Mouse (Mus musculus): ENCODE measurements around the gene Abcb10.
"Not testable (repeated sequence)": the region's sequence is repeated elsewhere in the genome, so short reads cannot be mapped to it uniquely, and the experiment has no call there.

Gene Abcb10

DNA sequence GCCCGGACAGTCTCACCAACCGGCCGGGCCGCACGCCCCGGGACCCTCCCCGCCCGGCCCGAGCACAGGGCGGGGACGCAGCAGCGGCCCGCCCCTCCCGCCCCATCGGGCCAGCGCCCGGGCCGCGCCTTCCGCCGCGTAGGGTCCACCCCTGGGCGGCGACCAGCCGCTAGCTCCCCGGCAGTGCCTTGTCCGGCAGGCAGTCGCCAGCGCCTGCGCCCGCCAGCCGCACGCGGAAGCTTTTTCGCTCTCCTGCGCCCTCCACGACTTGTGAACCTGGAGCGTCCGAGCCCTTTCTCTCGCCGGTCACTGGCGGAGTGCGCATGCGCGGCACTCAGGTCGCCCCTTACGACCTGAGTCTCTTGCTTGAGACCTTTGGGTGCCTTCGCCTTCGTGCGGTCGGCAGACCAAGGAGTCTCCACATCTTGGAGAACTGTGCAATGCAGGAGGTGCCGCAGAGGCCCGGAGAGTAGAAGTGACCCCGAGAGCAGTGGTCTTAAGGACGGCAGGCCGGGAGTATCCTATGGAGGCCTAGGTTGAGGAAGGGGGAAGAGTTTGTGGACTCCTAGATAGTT, at the start of gene Abcb10:
Gene Abcb10, minus strand, starts transcription at position 297 of the 575 bp plus-strand sequence.
- peak; percentile 63 to 66 for DNase-seq

DNA sequence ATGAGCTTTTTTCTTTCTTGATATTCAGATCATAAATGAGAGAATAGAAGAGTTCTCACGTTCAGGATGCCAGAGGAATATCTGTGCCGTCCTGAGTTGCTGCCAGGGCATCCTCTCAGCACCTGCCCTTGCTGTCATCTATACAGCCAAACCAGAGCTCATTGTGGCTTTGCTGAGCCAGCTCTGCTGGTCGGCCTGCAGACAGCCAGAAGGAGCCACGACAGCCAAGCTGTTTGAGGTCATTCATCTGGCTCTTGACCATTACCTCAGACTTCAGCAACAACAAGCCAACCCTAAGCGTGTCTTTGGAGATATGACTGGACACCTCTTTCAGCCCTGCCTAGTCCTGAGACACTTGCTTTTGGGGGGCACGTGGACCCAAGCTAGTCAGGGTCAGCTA, 44.9 kb upstream of the Abcb10 start:
- no peak for DNase-seq

DNA sequence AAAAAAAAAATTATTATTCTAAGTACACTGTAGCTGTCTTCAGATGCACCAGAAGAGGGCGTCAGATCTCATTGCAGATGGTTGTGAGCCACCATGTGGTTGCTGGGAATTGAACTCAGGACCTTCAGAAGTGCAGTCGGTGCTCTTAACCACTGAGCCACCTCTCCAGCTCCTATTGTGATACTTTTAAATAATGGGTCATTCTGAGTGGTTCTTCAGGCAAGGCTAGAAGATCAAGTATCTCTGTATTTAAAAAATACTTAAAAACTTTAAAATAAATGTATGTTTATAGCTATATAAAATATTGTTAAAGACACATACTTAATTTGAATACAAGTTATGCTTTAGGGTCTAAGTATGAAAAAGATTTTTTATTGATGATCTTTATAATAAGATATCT, 43.3 kb upstream of the Abcb10 start:
- not testable (repeated sequence) for DNase-seq

DNA sequence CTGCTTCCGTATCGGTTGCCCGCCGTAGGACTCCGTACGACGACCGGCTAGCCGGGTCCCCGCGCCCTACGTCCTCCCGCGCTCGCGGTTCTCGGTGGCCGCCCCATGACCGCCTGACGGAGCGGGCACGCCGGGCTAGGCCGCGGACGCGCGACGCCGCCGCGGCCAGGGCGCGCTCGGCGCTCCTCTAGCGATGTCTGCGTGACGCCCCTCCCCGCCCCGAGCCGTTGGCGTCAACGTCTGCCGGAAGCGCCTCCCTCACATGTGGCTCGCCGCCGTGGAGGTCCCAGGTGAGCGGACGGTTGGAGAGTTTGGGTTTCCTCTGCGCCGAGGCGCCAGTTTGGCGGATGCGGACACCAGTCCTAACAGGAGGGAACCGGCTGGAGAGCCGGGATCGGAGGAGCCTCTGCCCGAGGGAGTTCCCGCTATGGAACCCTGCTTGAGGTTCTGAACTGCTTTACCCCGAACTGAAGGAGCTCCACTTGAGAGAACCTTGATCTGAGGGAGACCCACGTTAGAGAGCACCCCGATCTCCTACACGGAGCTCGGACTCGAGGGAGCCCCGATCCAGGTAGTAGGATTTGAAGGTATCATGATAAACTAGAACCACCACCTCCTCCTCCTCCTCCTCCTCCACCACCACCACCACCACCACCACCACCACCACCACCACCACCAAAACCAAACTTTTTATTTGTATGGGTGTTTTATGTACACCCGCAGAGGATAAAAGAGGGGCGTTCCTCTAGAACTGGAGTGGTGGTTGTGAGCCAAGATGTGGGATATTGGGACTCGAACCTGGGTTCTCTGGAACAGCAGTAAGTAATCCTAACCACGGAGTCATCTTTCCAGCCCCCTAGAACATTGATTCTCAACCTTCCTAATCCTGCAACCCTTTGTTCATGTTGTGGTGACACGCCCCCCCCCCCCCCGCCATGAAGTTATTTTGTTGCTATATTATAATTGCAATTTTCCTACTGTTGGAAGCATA, 38.6 kb upstream of the Abcb10 start, which contains the start of the genes Taf5l and Urb2:
Gene Taf5l, minus strand, starts transcription at position 161 of the 991 bp plus-strand sequence.
Gene Urb2, plus strand, starts transcription at position 272 of the 991 bp plus-strand sequence.
- peak; percentile 95 to 97 for DNase-seq

DNA sequence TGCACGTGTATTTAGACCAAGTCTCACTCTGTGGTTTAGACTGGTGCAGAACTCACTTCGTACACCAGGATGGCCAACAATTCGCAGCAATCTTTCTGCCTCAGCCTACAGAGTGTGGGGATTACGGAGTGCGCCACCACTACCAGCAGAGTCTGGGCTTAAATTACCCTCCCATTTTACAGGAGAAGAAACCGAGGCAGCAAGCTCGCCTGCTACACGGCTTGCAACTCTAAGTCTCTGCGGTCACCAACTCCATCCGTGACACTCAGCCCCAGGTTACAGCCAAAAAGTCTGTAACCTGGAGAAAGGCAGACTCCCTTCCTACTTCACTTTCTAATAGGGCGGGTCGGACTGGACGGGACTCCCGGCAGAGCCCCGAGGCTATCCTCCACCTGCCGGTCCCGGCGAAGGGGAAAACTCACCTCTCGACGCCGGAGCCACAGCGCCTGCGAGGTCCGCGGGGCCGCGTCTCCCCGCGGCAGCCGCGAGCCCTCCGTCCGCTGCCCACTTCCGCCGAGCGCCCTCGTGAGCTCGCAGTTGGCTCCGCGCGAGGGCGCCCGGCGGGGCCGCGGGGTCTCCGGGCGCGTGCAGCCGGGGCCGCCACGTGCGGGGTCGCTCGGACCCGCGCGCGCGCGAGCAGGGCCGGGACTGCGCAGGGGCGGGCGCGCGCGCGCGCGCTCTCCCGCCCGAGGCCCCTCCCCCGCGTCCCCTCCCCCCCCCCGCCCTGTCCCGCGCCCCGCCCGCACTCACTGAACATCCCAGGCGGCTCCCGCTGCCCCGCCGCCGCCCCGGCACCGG, 37.7 kb upstream of the Abcb10 start:
- peak; percentile 68 to 78 for DNase-seq

DNA sequence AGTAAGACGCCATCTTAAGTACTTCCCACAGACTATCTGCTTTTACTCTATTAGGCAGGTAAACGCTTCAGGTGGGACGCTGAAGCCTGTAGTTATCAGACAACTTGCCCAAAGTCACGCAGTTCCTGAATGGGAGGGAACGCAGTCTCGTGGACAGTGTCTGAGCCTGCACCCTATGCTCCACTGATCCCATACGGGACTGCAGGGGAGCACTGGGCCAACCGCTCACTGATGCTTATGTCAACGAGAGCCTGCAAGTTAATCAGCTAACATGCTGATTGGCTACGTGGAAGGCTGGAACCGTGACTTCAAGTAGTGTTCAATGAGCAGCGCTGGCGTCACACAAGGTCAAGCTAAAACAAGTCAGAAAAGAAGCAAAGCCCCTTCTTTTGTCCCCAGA, 36.9 kb upstream of the Abcb10 start:
- peak; percentile 8 to 18 for DNase-seq

DNA sequence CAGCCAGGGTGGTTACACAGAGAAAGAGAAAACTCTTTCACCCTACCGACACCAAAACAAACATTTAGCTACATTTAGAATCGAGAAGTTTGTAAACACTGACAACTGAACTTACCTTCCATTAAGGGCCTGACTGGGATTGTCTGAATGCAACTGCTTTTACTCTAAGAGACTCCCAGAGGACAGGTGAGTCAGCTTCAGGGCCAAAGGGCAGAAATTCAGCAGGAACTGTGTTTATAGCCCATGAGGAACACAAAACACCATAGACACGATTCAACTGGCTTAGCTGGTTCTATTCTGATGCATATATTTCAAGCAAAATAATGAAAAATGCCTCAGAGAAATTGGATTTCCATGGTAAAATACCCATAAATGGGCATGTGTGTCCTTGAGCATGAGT, 31.8 kb upstream of the Abcb10 start:
- no peak for DNase-seq

DNA sequence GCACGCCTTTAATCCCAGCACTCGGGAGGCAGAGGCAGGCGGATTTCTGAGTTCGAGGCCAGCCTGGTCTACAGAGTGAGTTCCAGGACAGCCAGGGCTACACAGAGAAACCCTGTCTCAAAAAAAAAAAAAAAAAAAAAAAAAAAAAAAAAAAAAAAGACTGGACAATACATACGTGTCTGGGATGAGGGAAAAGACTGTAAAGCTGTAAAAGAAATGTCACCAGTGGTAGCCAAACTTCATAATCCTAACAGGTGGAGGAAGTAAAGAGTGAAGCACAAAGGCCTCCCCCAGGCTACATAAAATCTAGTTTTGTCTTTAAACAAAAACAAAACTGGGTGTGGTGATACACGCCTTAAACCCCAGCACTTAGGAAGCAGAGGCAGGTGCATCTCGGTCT, 31.4 kb upstream of the Abcb10 start:
- DNase-seq = not testable (repeated sequence)

DNA sequence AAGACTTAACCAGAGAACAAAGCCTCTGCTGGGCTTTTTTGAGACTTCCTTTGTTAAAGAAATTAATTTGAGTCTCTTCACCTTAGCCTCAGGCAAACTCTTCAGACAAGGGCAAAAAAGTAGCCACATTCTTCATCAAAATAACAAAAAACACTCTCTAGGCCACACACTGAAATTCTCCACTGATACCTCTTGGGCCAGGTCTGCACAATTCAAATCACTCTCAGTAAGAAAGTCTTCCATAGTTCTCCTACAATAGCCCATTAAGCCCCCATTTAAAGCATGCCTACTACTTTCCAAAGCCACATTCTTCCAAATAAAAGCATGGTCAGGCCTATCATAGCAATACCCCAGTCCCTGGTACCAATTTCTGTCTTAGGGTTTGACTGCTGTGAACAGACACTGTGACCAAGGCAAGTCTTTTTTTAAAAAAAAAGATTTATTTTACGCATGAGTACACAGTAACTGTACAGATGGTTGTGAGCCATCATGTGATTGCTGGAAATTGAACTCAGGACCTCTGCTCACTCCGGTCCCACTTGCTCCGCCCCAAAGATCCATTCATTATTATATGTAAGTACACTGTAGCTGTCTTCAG, 29.2 kb upstream of the Abcb10 start:
- no peak for DNase-seq

DNA sequence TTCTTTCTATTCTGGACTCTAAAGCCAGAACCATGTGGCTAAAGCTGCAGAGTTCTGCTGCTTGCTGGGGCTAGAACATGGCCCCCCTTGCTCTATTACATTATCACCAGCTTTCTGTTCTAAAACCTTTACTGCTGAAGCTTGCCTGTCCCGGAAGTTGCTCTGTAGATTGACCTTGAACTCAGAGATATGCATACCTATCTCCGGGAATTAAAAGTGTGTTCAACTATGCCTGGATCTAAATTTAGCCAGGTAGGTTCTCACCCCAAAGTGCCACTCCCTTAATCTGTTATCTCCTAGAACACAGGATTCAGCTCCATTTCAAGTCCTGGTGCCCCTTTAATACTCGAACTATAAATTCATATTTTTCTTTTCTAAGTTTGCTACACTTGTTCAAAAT, 28.7 kb upstream of the Abcb10 start:
- no peak for DNase-seq

DNA sequence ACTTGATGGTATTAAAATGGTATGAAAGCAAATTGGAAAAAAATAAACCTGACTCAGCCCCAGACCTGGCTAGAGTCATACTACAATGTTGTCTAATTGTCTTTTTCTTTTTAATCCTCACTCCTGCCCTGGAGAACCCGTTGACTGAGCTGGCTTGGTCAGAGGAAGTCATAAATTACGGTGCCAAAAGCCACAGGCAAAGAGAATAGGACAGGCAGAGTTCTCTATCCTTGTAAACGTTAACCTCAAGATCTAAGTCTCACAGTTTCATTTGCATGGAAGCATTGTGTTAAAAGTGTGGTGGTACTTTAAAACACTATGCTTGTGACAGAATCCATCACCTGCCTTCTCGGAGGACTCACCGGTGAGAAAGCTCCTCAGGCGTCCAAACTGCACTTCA, 24.9 kb upstream of the Abcb10 start:
- no peak for DNase-seq

DNA sequence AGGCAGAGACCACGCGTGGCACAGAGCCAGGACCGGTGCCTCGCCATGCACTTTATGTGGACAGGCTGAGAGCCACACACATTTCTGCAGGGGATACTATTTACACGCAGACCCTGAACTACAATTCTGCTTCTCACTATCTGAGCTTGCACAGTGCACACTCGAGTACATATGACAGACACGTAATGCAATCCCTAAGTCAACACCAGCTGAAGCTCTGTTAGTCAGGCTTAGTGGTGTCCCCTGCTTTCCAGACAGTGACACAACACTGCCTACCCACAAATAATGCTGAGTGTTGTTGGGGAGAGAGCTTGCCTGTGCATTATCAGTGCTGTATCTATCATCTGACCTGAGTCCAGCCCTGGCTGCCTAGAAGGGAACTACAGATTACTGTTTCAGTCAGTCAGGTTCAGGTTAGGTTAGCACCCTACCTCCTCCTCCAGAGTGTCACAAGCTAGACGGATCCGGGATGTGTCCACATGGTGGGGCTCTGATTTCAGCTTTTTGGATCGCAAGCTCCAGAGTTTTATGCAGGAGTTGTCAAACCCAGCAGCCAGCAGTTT, 19.7 kb upstream of the Abcb10 start:
- no peak for DNase-seq

DNA sequence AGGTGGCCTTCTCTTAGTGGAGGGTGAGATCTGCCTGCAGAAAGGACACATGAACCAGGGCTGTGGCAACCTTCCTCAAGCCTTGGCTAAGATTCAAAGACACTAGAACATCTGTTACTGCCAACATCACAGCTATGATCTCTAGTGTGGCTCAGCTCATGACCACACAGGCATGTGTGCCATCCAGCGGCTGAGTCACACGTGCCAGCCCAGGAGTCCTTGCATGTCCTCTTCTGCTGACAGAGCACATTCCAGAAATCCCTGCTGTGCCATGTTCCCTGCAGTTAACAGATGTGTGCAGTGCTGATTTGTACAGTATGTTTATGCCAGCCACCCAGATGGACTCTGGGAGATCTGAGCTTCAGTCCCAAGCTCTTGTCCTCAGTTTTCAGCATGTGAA, 16.6 kb upstream of the Abcb10 start:
- no peak for DNase-seq

DNA sequence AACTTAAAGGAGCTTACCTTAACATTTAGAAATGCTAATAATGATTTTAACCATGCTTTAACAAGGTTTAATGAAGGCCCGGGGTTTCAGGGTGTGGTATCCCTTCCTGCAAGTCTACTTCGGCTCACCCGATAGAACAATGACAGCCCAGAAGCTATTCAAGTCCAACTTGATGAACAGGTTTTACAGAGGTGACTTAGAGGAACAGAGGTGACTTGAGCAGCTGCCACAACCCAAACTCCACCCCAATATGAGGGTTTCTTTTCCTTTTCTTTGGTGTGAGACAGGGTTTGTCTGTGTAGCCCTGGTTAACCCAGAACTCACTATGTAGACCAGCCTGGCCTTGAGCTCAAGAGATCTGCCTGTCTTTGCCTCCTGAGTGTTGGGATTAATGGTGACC, 11.1 kb upstream of the Abcb10 start:
- DNase-seq = no peak

DNA sequence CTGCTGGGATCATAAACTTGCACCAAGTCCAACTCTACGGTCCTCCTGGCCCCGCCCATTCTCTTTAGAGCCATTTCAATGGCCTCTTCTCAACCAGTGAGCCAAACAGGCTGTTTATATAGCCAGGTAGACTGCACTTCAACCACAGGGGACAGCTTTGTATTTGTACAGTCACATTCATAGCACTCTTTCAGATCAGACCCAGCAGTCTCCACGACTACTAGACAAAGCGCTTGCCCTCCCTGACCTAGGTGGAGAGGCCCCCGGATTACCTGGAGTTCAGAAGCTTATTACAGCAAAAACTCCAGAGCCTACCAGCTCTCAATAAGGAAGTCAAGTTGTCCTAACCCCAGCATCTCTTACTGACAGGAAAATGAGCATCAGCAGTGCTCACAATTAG, 10.7 kb upstream of the Abcb10 start:
- no peak for DNase-seq

DNA sequence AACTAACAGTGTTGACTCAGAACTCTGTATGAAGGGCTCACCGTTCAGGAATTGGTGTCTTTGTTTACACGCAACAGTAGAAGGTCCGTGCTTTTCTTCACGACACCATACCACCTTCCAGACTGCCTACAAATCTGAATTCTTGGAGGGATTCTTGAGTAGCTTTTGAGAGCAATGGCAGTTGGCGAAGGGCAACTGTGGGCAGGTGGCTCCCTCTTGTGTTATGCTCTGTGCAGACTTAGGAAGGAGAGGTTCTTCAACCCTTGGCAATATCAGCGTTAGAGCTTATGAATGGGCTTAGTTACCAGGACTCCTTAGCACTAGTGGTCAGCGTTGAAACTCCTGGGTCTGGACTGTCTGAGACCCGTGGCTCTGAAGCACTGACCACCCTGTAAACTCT, 9.7 kb upstream of the Abcb10 start:
- DNase-seq = no peak

DNA sequence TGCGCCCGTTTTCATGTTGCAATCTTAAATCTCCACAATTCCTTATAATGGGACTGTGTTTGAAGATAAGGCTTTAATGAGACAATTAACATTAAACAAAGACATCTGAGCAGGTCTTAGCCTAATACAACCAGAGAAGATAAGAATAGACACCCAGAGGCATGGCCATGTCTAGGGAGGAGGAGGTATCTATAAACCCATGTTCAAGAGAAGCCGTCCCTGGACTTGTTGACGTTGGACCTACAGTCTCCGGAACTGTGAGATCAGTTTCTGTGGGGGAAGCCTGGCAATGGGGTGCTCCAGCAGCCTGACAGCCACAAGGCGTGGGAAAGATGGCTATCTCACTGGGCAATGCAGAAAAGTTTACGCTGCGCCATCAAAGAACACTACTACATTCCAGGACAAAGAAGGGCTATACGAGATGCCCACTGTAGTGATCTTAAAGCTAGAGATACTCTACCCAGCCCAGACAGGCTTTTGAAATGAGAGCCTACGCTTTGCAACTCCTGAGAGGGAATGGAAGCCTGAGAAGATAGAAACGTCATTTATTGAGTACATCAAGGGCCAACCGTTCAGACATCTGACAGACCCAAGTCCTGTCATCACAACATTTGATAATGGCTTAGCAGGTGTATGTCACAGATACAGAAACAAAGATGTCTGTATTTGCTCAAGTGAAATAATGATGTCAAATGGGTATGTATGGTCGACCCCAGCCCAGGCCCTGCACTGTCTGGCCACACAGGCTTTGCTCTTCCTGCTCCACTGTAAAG, 7.5 kb upstream of the Abcb10 start:
- no peak for DNase-seq

DNA sequence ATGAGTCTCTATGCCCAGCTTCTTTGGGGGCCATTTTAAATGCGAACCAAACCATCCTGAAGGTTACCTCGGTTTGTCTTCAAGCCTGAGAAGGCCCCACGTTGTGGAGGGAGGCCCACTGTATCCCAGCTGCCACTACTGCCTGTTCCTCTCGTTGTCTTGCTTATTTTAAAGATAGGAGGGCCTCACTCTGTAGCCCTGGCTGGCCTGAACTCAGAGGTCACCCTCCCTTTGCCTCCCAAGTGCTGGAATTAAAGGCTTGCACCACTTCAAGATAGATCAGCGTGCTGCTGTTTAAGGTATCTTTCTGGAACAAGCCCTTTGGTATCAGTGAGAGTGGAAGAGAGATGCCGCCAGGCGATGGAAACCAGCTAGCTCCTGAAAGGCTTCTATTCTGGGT, 6.2 kb upstream of the Abcb10 start:
- no peak for DNase-seq

DNA sequence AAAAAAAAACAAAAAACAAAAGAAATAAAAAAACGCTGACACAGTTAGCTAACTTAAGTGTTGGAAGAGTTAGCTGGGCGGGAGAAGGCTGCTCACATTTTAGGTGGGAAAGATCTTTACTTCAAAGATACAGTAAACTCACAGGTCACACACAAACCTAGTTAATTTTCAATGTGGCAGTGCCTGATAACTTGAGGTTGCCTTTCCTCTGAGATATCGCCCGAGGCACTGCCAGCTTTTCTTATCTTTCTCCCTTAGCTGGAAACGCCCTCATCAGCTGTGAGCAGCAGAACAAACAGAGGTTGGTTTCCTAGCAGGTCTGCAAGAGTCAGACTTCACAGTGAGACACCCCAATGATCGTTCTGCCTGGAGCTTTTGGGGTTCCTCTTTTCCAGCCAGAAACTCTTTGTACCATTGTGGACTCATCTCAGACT, 5.7 kb upstream of the Abcb10 start:
- DNase-seq = no peak

DNA sequence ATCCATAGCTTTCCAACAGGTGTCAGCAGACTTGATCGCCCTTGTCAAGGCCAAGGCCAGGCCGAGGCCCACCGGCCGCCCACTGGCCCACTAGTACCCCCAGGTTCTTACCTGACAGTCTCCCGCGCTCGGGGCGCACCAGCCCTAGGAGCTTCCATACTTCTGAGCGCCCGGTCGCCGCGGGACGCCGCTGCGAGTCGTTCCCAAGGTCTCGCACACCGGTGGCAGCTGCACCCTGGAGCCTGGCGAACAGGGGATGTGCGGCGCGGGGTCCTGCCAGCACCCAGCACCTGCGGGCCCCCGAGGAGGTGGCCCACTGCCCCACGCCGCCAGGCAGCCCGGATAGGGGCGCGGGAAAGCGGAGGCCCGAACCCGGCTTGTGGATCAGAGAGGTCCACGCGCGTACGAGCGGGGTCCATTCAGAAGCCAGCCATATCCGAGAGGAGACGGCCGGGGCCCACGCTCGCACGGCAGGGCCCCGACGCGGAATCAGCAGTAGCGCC, 580 bp downstream of the Abcb10 start:
- DNase-seq = peak; percentile 30 to 37

DNA sequence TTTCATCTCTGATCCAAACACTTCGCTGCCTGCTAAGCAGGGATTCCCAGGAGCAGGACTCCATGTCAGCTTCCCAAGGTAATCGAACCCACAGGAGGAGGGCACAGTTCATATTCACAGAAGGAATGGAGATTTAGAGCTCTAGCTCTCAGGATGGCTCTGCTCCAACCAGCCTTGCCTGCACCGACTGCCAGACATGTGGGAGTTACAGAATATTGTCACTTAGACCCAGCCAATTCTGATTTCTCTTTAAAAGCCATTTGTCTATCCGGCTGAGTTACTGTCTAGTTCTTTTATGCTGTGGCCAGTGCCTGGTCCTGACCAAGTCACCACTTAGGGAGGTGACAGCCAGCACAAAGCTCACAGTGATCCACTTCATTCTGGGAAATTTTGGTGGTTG, 1.2 kb downstream of the Abcb10 start:
- no peak for DNase-seq
